In genomic region chr7:122046813-122047212, GRCm38 (mm10) we compare ENCODE assay signal across 18 mouse cellular contexts. TPM values are rescaled to one million over a fixed set of nuclear protein-coding genes. Genes with fewer than 3 reads are reported as not detected.
DNase-seq lines count a peak whose midpoint lies in the region; ATAC-seq lines count a peak whose summit lies in the region.
"Had no signal": no experiment of that assay in that cellular context is flagged by ENCODE, and none has a peak within 500 bp of the region (broad histone marks: within the 10 kb centered on the region; RNA-seq: fewer than 3 reads in every experiment).

No protein-coding gene starts in this region.

- no peak for DNase-seq in heart, adult 8-10 months (ENCODE audit: low spot score)
- DNase-seq in brain, adult 2 months (ENCODE audit: low read depth, low spot score): peak; percentile 29
- no peak for DNase-seq in intestine, embryonic 14.5 days (ENCODE audit: low spot score)
- no peak for DNase-seq in kidney, adult 11 months
- DNase-seq in left cerebral cortex, postnatal 36 days (ENCODE audit: low spot score in 2 of 2): no peak
- DNase-seq: cerebellum, adult 18-20 months; lung, embryonic 14.5 days; right cerebral cortex, postnatal 14 days; thymus, adult 2 months had no signal

- H3K4me3 ChIP-seq in heart, embryonic 15.5 days: peak overlapping the region; percentile 36
- H3K4me3 ChIP-seq in intestine, embryonic 14.5 days (ENCODE audit: low read depth, low read length): no peak overlapping the region
- H3K4me3 ChIP-seq in megakaryocyte, embryonic 14.5 days (replicated peaks): peak overlapping the region; percentile 38
- H3K4me3 ChIP-seq: forebrain, embryonic 15.5 days; limb, embryonic 10.5 days; myocyte had no signal

- intact Hi-C loops in left cerebral cortex, postnatal 36 days (cut with DNase I): no loop called here

- peak overlapping the region; percentile 58 for H3K4me2 ChIP-seq in heart, embryonic 15.5 days
- H3K4me2 ChIP-seq in intestine, embryonic 14.5 days (ENCODE audit: low read length): no peak overlapping the region
- H3K4me2 ChIP-seq: forebrain, embryonic 15.5 days; hindbrain, embryonic 14.5 days; lung, embryonic 14.5 days; midbrain, embryonic 11.5 days had no signal

- H3K4me1 ChIP-seq in heart, embryonic 15.5 days (replicated peaks): peaks cover 55% of the 10 kb centered on the region
- no peaks in the 10 kb centered on the region for H3K4me1 ChIP-seq in intestine, embryonic 14.5 days (replicated peaks; ENCODE audit: control insufficient read depth, insufficient read depth, low read length)
- peaks cover 69% of the 10 kb centered on the region for H3K4me1 ChIP-seq in megakaryocyte, embryonic 14.5 days
- H3K4me1 ChIP-seq: forebrain, embryonic 15.5 days; limb, embryonic 10.5 days had no signal

- peak overlapping the region; percentile 98 for H3K27ac ChIP-seq in heart, embryonic 15.5 days
- H3K27ac ChIP-seq in intestine, embryonic 14.5 days (ENCODE audit: low read depth): 0 out of 2 replicates have a peak overlapping the region, but pooled peaks have one; percentile 47
- H3K27ac ChIP-seq: forebrain, embryonic 15.5 days; hindbrain, embryonic 14.5 days; kidney, postnatal 0 days; limb, embryonic 10.5 days had no signal

- peak overlapping the region; percentile 48; the same call in 1 of the 2 replicates for H3K9ac ChIP-seq in heart, embryonic 15.5 days
- H3K9ac ChIP-seq in intestine, embryonic 14.5 days (ENCODE audit: low read length): no peak overlapping the region
- H3K9ac ChIP-seq: forebrain, embryonic 15.5 days; hindbrain, embryonic 14.5 days; lung, embryonic 14.5 days had no signal

- no peaks in the 10 kb centered on the region for H3K9me3 ChIP-seq in heart, embryonic 15.5 days (replicated peaks)
- no peaks in the 10 kb centered on the region for H3K9me3 ChIP-seq in intestine, embryonic 14.5 days (ENCODE audit: control insufficient read depth, low read length)
- H3K9me3 ChIP-seq in megakaryocyte, embryonic 14.5 days: no peaks in the 10 kb centered on the region
- H3K9me3 ChIP-seq: forebrain, embryonic 15.5 days; limb, embryonic 10.5 days had no signal

- H3K36me3 ChIP-seq in heart, embryonic 15.5 days: peaks cover 9% of the 10 kb centered on the region; the same call in 1 of the 2 replicates
- H3K36me3 ChIP-seq in intestine, embryonic 14.5 days (ENCODE audit: control insufficient read depth, insufficient read depth, low read length): peaks cover 51% of the 10 kb centered on the region
- H3K36me3 ChIP-seq in megakaryocyte, embryonic 14.5 days (replicated peaks; ENCODE audit: low read length): peaks cover 49% of the 10 kb centered on the region

- ATAC-seq in heart, embryonic 15.5 days (replicated peaks; ENCODE audit: insufficient number of reproducible peaks, insufficient read depth, low FRiP score, low read depth): peak; percentile 50
- ATAC-seq in intestine, embryonic 14.5 days (replicated peaks; ENCODE audit: low FRiP score, low TSS enrichment, low read depth): no peak
- ATAC-seq: CD4-positive, CD25-positive, alpha-beta regulatory T cell, adult 4 months; forebrain, embryonic 15.5 days had no signal

- H3K27me3 ChIP-seq in heart, embryonic 15.5 days: no peaks in the 10 kb centered on the region
- no peaks in the 10 kb centered on the region for H3K27me3 ChIP-seq in intestine, embryonic 14.5 days (replicated peaks; ENCODE audit: control insufficient read depth, insufficient read depth, low read length)
- H3K27me3 ChIP-seq in megakaryocyte, embryonic 14.5 days (replicated peaks): no peaks in the 10 kb centered on the region
- H3K27me3 ChIP-seq: forebrain, embryonic 15.5 days had no signal

- 29% methylated on average over 2 of the region's 2 CpGs for WGBS in heart, embryonic 15.5 days
- 70% methylated on average over 2 of the region's 2 CpGs for WGBS in intestine, embryonic 14.5 days

RNA-seq across cellular contexts. Expression of gene Ubfd1, which starts 20.2 kb away (rescaled TPM):
- 40.2 and 48.9 TPM in 2 replicates for polyA plus RNA-seq in heart, embryonic 15.5 days (2015; fragmentation: Nextera tagmentation; extraction: Ambion mirVana)
- total RNA-seq in heart, adult 8-10 months (2022): 10 to 100 TPM; 32.5 to 41.6 (median 37.3) TPM
- polyA plus RNA-seq in intestine, embryonic 14.5 days (2014; fragmentation: Nextera tagmentation; extraction: Ambion mirVana): 76.4 and 78.6 TPM in 2 replicates
- polyA plus RNA-seq in megakaryocyte, embryonic 14.5 days (2012; ENCODE audit: insufficient read depth, low replicate concordance): 2.8 and 20.2 TPM in 2 replicates
- 10 to 100 TPM; 56.2 to 58.2 TPM for total RNA-seq in left cerebral cortex, postnatal 36 days (2021)

RNA-seq across cellular contexts. Expression of gene Ears2, which starts 20.2 kb away (rescaled TPM):
- 35.5 and 39.5 TPM in 2 replicates for polyA plus RNA-seq in heart, embryonic 15.5 days (2015; fragmentation: Nextera tagmentation; extraction: Ambion mirVana)
- 10 to 100 TPM; 13.3 to 14.3 (median 13.7) TPM for total RNA-seq in heart, adult 8-10 months (2022)
- polyA plus RNA-seq in intestine, embryonic 14.5 days (2014; fragmentation: Nextera tagmentation; extraction: Ambion mirVana): 19.8 and 21.2 TPM in 2 replicates
- polyA plus RNA-seq in megakaryocyte, embryonic 14.5 days (2012; ENCODE audit: insufficient read depth, low replicate concordance): 3.1 and 8.1 TPM in 2 replicates
- 1 to 10 TPM; 8.3 to 8.6 TPM for total RNA-seq in left cerebral cortex, postnatal 36 days (2021)

RNA-seq across cellular contexts. Expression of gene Gga2, which starts 25.8 kb away (rescaled TPM):
- polyA plus RNA-seq in heart, embryonic 15.5 days (2015; fragmentation: Nextera tagmentation; extraction: Ambion mirVana): 80.0 and 87.6 TPM in 2 replicates
- 10 to 100 TPM; 31.7 to 39.2 (median 35.4) TPM for total RNA-seq in heart, adult 8-10 months (2022)
- polyA plus RNA-seq in intestine, embryonic 14.5 days (2014; fragmentation: Nextera tagmentation; extraction: Ambion mirVana): 75.3 and 78.3 TPM in 2 replicates
- polyA plus RNA-seq in megakaryocyte, embryonic 14.5 days (2012; ENCODE audit: insufficient read depth, low replicate concordance): 32.9 and 40.9 TPM in 2 replicates
- 10 to 100 TPM; 26.8 to 34.8 TPM for total RNA-seq in left cerebral cortex, postnatal 36 days (2021)

RNA-seq across cellular contexts. Expression of gene Ndufab1, which starts 54.9 kb away (rescaled TPM):
- polyA plus RNA-seq in heart, embryonic 15.5 days (2015; fragmentation: Nextera tagmentation; extraction: Ambion mirVana): 1,227 and 1,553 TPM in 2 replicates
- 1,000 to 10,000 TPM; 1,624 to 1,874 (median 1,747) TPM for total RNA-seq in heart, adult 8-10 months (2022)
- polyA plus RNA-seq in intestine, embryonic 14.5 days (2014; fragmentation: Nextera tagmentation; extraction: Ambion mirVana): 714 and 762 TPM in 2 replicates
- 847 and 2,571 TPM in 2 replicates for polyA plus RNA-seq in megakaryocyte, embryonic 14.5 days (2012; ENCODE audit: insufficient read depth, low replicate concordance)
- 100 to 1,000 TPM; 267 to 269 TPM for total RNA-seq in left cerebral cortex, postnatal 36 days (2021)
